Mouse (Mus musculus) stomach, embryonic 14.5 days (tissue): Measurements from ENCODE around the gene Abcg1. TPM values are rescaled to one million over a fixed set of nuclear protein-coding genes. Genes with fewer than 3 reads are reported as not detected.

Experiments
- ATAC-seq: fragments of 200-750 bp; cut with Nextera tagmentation; 2 replicates; pipeline ENCODE4 v1.8.0; 2017; ENCODE audit warnings: low read depth, moderate TSS enrichment; ENCODE audit not compliant: insufficient number of reproducible peaks, insufficient read depth, low FRiP score
- H3K27ac ChIP-seq: fragments of 300-500 bp; sonication (generic); 2 replicates; pipeline ENCODE4 v1.5.1; 2014; ENCODE audit warnings: mild to moderate bottlenecking, low read length, moderate library complexity, mixed read lengths
- H3K27me3 ChIP-seq: fragments of 300-500 bp; sonication (generic); 2 replicates; pipeline ENCODE4 v1.6.1; 2014; ENCODE audit warnings: low read length, control low read depth, mixed read lengths; ENCODE audit not compliant: control insufficient read depth, insufficient read depth
- H3K36me3 ChIP-seq: fragments of 300-500 bp; sonication (generic); 2 replicates; pipeline ENCODE4 v1.6.1; 2014; ENCODE audit warnings: mild to moderate bottlenecking, control low read depth, low read length, moderate library complexity, mixed read lengths; ENCODE audit not compliant: control insufficient read depth, insufficient read depth
- H3K4me1 ChIP-seq: fragments of 300-500 bp; sonication (generic); 2 replicates; pipeline ENCODE4 v1.6.1; 2014; ENCODE audit warnings: low read length, control low read depth, mixed read lengths; ENCODE audit not compliant: control insufficient read depth, insufficient read depth
- H3K4me2 ChIP-seq: fragments of 300-500 bp; sonication (generic); replicated peaks from 2 replicates; pipeline ENCODE4 v1.6.1; 2014; ENCODE audit warnings: low read depth, low read length, control low read depth
- H3K4me3 ChIP-seq: fragments of 300-500 bp; sonication (generic); 2 replicates; pipeline ENCODE4 v1.5.1; 2014; ENCODE audit warnings: low read depth, low read length, control low read depth
- H3K9ac ChIP-seq: fragments of 300-500 bp; sonication (generic); replicated peaks from 2 replicates; pipeline ENCODE4 v1.6.1; 2014; ENCODE audit warnings: low read depth, mild to moderate bottlenecking, control low read depth, low read length, moderate library complexity, mixed read lengths
- H3K9me3 ChIP-seq: fragments of 300-500 bp; sonication (generic); 2 replicates; pipeline ENCODE4 v1.6.1; 2016; ENCODE audit warnings: low read depth, low read length, control low read depth; ENCODE audit not compliant: control insufficient read depth
- WGBS: fragments of 180-500 bp; shearing (Covaris S2); extraction: QIAGEN DNeasy Blood & Tissue Kit; methylation state at CpG from one replicate; pipeline ENCODE4 v1.1.7; 2014; 5-methylcytosine and 5-hydroxymethylcytosine counted together
- polyA plus RNA-seq: library from polyadenylated mRNA; unstranded; fragments of >200 nt; fragmentation: Nextera tagmentation; extraction: Ambion mirVana; gene quantifications from 2 replicates; pipeline ENCODE4 v1.2.1, GENCODE M21; 2014

Abcg1 gene
- polyA plus RNA-seq, 1 experiment from 2014 or later, result 6.6 TPM

DNA sequence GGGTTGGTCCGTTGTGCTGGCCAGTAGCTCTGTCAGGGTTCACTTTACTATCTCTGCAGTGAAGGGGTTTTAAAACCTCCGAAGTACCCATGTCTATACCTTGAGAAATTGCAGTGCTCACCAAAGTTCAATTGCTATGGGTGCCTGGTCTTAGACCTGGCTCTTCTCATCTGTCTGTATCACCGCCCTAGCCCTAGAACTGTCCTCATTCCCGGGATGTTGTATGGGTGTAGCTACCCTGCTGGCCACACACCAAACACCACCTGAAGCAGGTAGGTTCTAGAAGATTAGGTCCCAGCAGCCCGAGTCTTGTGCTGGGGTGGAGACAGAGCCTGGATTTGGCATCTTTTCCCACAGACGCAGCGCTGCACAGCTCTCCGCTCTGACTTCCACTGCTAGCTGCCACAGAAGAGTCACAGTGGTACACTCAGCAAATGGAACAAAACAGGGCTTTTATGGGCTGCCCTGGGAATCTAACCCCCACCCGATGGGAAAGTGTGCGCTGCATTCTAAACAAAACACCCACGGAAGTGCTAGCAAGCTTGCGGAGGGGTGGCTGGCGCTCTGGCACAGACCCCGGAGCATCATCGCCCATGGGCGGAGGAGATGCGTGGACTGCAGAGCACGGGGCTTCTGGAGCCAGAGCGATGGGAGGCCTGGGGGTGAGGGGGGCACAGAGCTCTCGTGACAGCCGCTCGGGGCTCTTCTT lies 21.2 kb upstream of the Abcg1 start:
- no peak overlapping the region for H3K9ac ChIP-seq
- H3K4me3 ChIP-seq, result no peak overlapping the region
- no peaks in the 10 kb centered on the region for H3K36me3 ChIP-seq
- no peaks in the 10 kb centered on the region for H3K27me3 ChIP-seq
- no peaks in the 10 kb centered on the region for H3K9me3 ChIP-seq
- H3K27ac ChIP-seq, result no peak overlapping the region
- H3K4me2 ChIP-seq, result no peak overlapping the region
- WGBS, result 81% methylated on average over 22 of the region's 22 CpGs
- no peaks in the 10 kb centered on the region; the same call in 1 of the 2 replicates for H3K4me1 ChIP-seq
- no peak for ATAC-seq

DNA sequence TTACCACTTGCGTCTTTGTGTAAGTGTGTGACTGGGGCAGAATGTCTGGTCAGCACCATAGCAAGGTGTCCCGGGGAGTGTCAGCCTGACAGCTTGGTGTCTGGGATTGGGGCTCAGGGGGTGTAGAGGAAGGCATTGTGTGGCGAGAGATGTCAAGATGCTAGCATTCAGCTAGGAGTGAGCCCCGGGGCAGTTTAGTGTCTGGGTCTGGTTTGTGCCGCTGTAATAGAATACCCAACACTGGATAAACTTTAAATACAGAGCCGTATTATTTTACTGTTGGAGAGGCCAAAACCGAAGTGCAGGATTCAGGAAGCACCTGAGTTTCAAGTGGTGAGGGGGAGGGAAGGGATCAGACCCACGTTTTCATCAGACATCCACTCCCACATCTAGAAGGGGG lies 20.1 kb upstream of the Abcg1 start:
- no peak overlapping the region for H3K4me3 ChIP-seq
- no peaks in the 10 kb centered on the region for H3K27me3 ChIP-seq
- no peaks in the 10 kb centered on the region for H3K36me3 ChIP-seq
- H3K27ac ChIP-seq, result no peak overlapping the region
- H3K9ac ChIP-seq, result no peak overlapping the region
- H3K4me1 ChIP-seq, result no peaks in the 10 kb centered on the region; the same call in 1 of the 2 replicates
- 69% methylated on average over 8 of the region's 8 CpGs for WGBS
- ATAC-seq, result no peak
- no peak overlapping the region for H3K4me2 ChIP-seq
- no peaks in the 10 kb centered on the region for H3K9me3 ChIP-seq

DNA sequence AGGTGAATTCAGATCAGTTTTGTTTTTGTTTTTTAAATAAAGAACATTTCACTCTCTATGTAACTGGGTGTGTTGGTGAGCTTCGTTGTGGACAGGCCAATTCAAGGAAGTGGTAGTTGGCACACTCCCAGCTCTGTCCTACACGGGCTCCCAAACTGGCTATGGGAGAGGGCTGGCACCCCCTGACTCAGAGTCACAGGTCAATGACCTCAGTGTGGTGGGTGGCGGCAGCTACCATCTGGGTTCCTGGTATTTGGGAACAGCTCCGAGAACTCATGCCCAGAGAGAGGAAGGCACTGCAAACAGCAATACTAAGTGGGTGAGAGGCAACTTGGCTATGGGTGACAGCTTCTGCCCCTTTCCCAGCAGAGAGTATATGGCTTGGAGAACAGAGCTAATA lies 19.1 kb upstream of the Abcg1 start:
- H3K36me3 ChIP-seq, result no peaks in the 10 kb centered on the region
- no peaks in the 10 kb centered on the region for H3K27me3 ChIP-seq
- no peak for ATAC-seq
- WGBS, result 74% methylated on average over 4 of the region's 4 CpGs
- H3K27ac ChIP-seq, result no peak overlapping the region
- H3K9ac ChIP-seq, result no peak overlapping the region
- H3K4me2 ChIP-seq, result no peak overlapping the region
- no peaks in the 10 kb centered on the region; the same call in 1 of the 2 replicates for H3K4me1 ChIP-seq
- no peaks in the 10 kb centered on the region for H3K9me3 ChIP-seq
- H3K4me3 ChIP-seq, result no peak overlapping the region

DNA sequence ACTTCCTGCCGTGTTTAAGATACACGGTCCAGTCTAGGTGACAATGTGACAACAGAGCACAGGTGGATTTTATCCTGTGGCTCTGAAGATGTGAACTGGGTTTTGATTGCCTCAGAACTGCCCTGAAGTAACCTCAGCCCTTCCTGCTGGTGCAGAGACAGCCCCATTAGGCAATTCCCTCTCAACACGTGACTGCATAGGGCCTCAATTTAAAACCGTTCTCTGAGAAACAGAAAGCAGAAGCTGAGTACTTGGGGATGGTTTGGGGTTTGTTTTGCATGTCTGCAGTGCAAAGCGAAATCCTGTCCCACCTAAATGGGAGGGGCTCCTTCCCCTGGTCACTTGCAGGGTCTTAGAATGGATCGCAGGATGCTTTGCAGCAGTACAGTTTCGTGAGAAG lies 17.8 kb upstream of the Abcg1 start:
- H3K9me3 ChIP-seq, result no peaks in the 10 kb centered on the region
- 59% methylated on average over 7 of the region's 7 CpGs for WGBS
- H3K27ac ChIP-seq, result no peak overlapping the region
- no peak overlapping the region for H3K4me3 ChIP-seq
- no peak for ATAC-seq
- no peak overlapping the region for H3K9ac ChIP-seq
- H3K36me3 ChIP-seq, result no peaks in the 10 kb centered on the region
- H3K4me2 ChIP-seq, result no peak overlapping the region
- H3K27me3 ChIP-seq, result no peaks in the 10 kb centered on the region
- H3K4me1 ChIP-seq, result no peaks in the 10 kb centered on the region; the same call in 1 of the 2 replicates

DNA sequence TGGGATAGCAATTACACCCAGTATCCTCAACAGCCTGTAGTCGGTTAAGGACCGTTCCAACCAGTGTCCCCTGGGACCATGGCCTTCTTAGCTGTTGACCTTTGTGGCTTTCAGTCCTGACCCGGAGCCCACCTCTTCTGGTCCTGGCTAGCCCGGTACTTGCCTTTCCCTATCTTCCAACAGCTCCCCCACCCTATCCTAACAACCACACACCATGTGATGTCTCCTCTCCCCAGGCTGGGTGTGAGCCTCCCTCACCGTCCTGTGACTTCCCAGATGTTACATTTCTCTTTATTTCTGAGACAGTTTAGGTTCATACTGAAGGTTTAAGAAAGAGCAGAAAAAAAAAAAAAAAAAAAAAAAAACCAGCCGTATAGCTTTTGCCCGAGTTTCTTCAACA lies 17.1 kb upstream of the Abcg1 start:
- H3K9ac ChIP-seq, result no peak overlapping the region
- H3K36me3 ChIP-seq, result no peaks in the 10 kb centered on the region
- H3K4me1 ChIP-seq, result no peaks in the 10 kb centered on the region; the same call in 1 of the 2 replicates
- no peak for ATAC-seq
- H3K4me2 ChIP-seq, result no peak overlapping the region
- H3K27me3 ChIP-seq, result no peaks in the 10 kb centered on the region
- H3K9me3 ChIP-seq, result no peaks in the 10 kb centered on the region
- no peak overlapping the region for H3K4me3 ChIP-seq
- WGBS, result 61% methylated on average over 7 of the region's 7 CpGs
- no peak overlapping the region for H3K27ac ChIP-seq

DNA sequence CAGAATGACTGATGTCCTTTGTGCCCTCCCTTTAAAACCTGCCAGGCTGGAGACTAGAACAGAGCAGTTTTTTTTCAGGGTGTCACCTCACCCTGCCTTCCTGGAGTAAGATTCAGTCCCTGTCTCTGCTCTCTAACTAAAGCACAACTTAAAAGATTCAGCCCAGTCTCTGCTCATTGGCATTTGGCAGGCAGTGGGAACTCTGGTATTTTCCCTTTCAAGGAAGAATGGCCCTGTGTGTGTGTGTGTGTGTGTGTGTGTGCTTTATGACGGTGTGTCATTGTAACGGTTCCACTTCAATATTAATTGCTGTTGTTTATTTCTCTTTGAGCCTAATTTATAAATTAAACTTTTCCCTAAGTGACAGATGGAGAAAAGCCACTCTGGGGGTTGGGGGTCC lies 14.7 kb upstream of the Abcg1 start:
- 71% methylated on average over 2 of the region's 2 CpGs for WGBS
- Histone ChIP-seq H3K9ac (no peak overlapping the region), H3K27ac (no peak overlapping the region), H3K27me3 (no peaks in the 10 kb centered on the region), H3K4me1 (no peaks in the 10 kb centered on the region; the same call in 1 of the 2 replicates), H3K4me3 (no peak overlapping the region), H3K4me2 (no peak overlapping the region), H3K36me3 (no peaks in the 10 kb centered on the region), H3K9me3 (no peaks in the 10 kb centered on the region)
- ATAC-seq, result no peak

DNA sequence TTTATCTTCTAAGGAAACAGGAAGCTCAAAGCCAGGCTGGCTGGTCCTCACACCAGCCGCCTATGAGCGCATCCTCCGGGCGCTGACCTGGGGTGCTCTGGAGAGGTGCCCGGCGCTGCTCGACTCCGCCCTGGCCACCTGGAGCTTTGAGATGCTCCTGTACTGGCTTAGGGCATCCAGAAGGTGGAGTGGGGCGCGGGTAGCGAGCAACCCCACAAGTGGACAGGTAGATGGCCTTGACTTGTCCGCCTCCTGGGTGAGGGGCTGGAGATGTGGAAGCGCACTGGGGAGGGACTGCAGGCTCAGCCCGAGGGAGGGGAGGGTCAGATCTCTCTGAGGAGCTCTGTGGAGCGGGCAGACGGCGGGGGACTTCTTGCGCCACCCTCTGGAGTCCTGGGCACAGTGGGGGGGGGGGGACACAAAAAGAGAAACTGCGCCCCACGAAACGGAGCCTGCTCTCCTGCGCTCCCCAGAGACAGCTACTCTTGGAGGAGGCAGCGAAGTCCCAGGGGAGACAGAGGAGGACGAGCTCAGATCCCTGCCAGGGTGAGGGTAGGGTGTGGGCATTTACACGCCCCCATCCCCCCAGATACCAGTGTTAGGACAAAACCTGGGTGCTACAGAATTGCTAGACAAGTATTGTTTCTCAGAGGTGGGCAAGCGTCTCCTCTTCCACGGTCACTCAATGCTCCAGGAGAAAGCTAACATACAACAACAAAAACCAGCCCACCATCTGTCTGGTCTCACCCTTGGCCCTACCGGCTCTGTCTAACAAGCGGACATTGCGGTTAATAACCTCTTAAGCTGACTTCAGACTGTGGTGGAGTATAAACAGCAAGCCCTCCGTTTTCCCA lies 643 bp downstream of the Abcg1 start:
- WGBS, result 1% methylated on average over 31 of the region's 31 CpGs
- Histone ChIP-seq H3K4me2 (peak overlapping the region; percentile 82), H3K4me1 (peaks cover 10% of the 10 kb centered on the region), H3K9me3 (peaks cover 6% of the 10 kb centered on the region; the same call in 1 of the 2 replicates), H3K27ac (no peak overlapping the region), H3K4me3 (peak overlapping the region; percentile 42), H3K9ac (0 out of 2 replicates have a peak overlapping the region, but pooled peaks have one; percentile 18), H3K27me3 (peaks cover 18% of the 10 kb centered on the region; the same call in 1 of the 2 replicates), H3K36me3 (no peaks in the 10 kb centered on the region)
- ATAC-seq, result peak; percentile 15; the same call in 1 of the 2 replicates

DNA sequence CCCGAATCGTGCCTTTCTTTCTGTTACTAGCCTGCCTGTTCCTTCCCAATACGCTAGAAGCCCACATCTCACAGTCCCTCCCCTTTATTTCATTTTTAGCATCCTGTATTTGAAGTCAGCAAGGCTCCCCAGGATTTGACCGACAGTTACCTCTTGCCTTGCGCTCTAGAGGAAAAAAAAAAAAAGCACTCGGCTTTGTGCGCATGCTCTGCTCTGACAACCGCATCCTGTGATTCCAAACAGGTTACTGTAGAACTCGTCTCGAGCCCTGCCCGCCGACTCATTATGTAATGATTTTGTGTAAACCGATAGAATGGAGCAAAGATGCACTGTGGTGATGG lies 1.2 kb downstream of the Abcg1 start:
- WGBS, result 2% methylated on average over 13 of the region's 13 CpGs
- Histone ChIP-seq H3K27me3 (peaks cover 18% of the 10 kb centered on the region; the same call in 1 of the 2 replicates), H3K4me2 (peak overlapping the region; percentile 82), H3K9me3 (no peaks in the 10 kb centered on the region; the same call in 1 of the 2 replicates), H3K4me3 (peak overlapping the region; percentile 42; the same call in 1 of the 2 replicates), H3K36me3 (no peaks in the 10 kb centered on the region), H3K4me1 (peaks cover 10% of the 10 kb centered on the region), H3K27ac (no peak overlapping the region), H3K9ac (no peak overlapping the region)
- ATAC-seq, result no peak
